Mouse (Mus musculus) 416B (cell line): ENCODE data around the gene Tbcb.
"Not testable (repeated sequence)": the region's sequence is repeated elsewhere in the genome, so short reads cannot be mapped to it uniquely, and the experiment has no call there.

Source experiments
- DNase-seq: peaks from one replicate; pipeline ENCODE4 v3.0.0; 2011; ENCODE audit warnings: low read depth

Tbcb gene

GRCm38 (mm10) chr7:30222205-30222604 is 9.9 kb downstream of the Tbcb start:
- DNase-seq, result no peak

- DNase-seq, result no peak
These were observed 10.6 kb downstream of the Tbcb start for GRCm38 (mm10) chr7:30221433-30221832.

GRCm38 (mm10) chr7:30220008-30220356 is 12.1 kb downstream of the Tbcb start:
- DNase-seq, result no peak

- DNase-seq, result peak; percentile 43
These were observed 12.6 kb downstream of the Tbcb start for GRCm38 (mm10) chr7:30219293-30220007.

- no peak for DNase-seq
These were observed 14.8 kb downstream of the Tbcb start for GRCm38 (mm10) chr7:30217277-30217676.

GRCm38 (mm10) chr7:30216723-30217151 is 15.3 kb downstream of the Tbcb start:
- peak; percentile 91 for DNase-seq

- no peak for DNase-seq
These were observed 16.2 kb downstream of the Tbcb start for GRCm38 (mm10) chr7:30215875-30216274.

GRCm38 (mm10) chr7:30213881-30214280 is 18.2 kb downstream of the Tbcb start:
- no peak for DNase-seq

- no peak for DNase-seq
These were observed 21.0 kb downstream of the Tbcb start for GRCm38 (mm10) chr7:30211025-30211424.

GRCm38 (mm10) chr7:30206364-30206763 is 25.7 kb downstream of the Tbcb start:
- not testable (repeated sequence) for DNase-seq

- peak; percentile 88 for DNase-seq
These were observed 26.7 kb downstream of the Tbcb start for GRCm38 (mm10) chr7:30205383-30205782.

- DNase-seq, result no peak
These were observed 27.7 kb downstream of the Tbcb start for GRCm38 (mm10) chr7:30204380-30204779.

- DNase-seq, result no peak
These were observed 29.0 kb downstream of the Tbcb start for GRCm38 (mm10) chr7:30202895-30203690.

GRCm38 (mm10) chr7:30200661-30201060 is 31.4 kb downstream of the Tbcb start:
- not testable (repeated sequence) for DNase-seq

- no peak for DNase-seq
These were observed 31.9 kb downstream of the Tbcb start for GRCm38 (mm10) chr7:30200200-30200599.

GRCm38 (mm10) chr7:30199498-30200139 is 32.5 kb downstream of the Tbcb start:
- no peak for DNase-seq

GRCm38 (mm10) chr7:30198481-30198971 is 33.5 kb downstream of the Tbcb start, which contains the start of gene Capns1:
Capns1 (minus strand) TSS chr7:30198811.
- peak; percentile 92 for DNase-seq

- peak; percentile 69 for DNase-seq
These were observed 34.4 kb downstream of the Tbcb start for GRCm38 (mm10) chr7:30197592-30198129.

GRCm38 (mm10) chr7:30196171-30196570 is 35.9 kb downstream of the Tbcb start:
- DNase-seq, result peak; percentile 93

- DNase-seq, result no peak
These were observed 36.6 kb downstream of the Tbcb start for GRCm38 (mm10) chr7:30195461-30195860.

- DNase-seq, result peak; percentile 97
These were observed 37.2 kb downstream of the Tbcb start for GRCm38 (mm10) chr7:30194884-30195283.

- DNase-seq, result peak; percentile 77
These were observed 37.8 kb downstream of the Tbcb start for GRCm38 (mm10) chr7:30194101-30194831.
